Mouse (Mus musculus) hindbrain, embryonic 16.5 days (tissue): ENCODE measurements around the gene Clic5. TPM values are rescaled to one million over a fixed set of nuclear protein-coding genes. Genes with fewer than 3 reads are reported as not detected.

Experiments
- ATAC-seq: fragments of 200-750 bp; cut with Nextera tagmentation; 2 replicates; pipeline ENCODE4 v1.8.0; 2017; ENCODE audit warnings: moderate TSS enrichment, moderate library complexity
- H3K27ac ChIP-seq: fragments of 300-500 bp; sonication (generic); 2 replicates; pipeline ENCODE4 v1.5.1; 2014; ENCODE audit warnings: low read depth, mild to moderate bottlenecking, control low read depth, low read length, moderate library complexity
- H3K27me3 ChIP-seq: fragments of 300-500 bp; sonication (generic); replicated peaks from 2 replicates; pipeline ENCODE4 v1.6.1; 2014; ENCODE audit warnings: low read length; ENCODE audit not compliant: control insufficient read depth, insufficient read depth
- H3K36me3 ChIP-seq: fragments of 300-500 bp; sonication (generic); 2 replicates; pipeline ENCODE4 v1.6.1; 2014; ENCODE audit warnings: mild to moderate bottlenecking, low read length, moderate library complexity, mixed read lengths; ENCODE audit not compliant: control insufficient read depth, insufficient read depth
- H3K4me1 ChIP-seq: fragments of 300-500 bp; sonication (generic); 2 replicates; pipeline ENCODE4 v1.6.1; 2014; ENCODE audit warnings: low read depth, low read length; ENCODE audit not compliant: control insufficient read depth, insufficient read depth
- H3K4me2 ChIP-seq: fragments of 300-500 bp; sonication (generic); 2 replicates; pipeline ENCODE4 v1.6.1; 2014; ENCODE audit warnings: mild to moderate bottlenecking, low read length, control low read depth, moderate library complexity
- H3K4me3 ChIP-seq: fragments of 300-500 bp; sonication (generic); 2 replicates; pipeline ENCODE4 v1.5.1; 2014; ENCODE audit warnings: mild to moderate bottlenecking, low read length, control low read depth, moderate library complexity
- H3K9ac ChIP-seq: fragments of 300-500 bp; sonication (generic); 2 replicates; pipeline ENCODE4 v1.6.1; 2014; ENCODE audit warnings: low read depth, mild to moderate bottlenecking, control low read depth, low read length, moderate library complexity
- H3K9me3 ChIP-seq: fragments of 300-500 bp; sonication (generic); 2 replicates; pipeline ENCODE4 v1.6.1; 2014; ENCODE audit warnings: mild to moderate bottlenecking, low read length, moderate library complexity; ENCODE audit not compliant: control insufficient read depth
- WGBS: fragments of 180-500 bp; shearing (Covaris S2); extraction: QIAGEN DNeasy Blood & Tissue Kit; methylation state at CpG from one replicate; pipeline ENCODE4 v1.1.7; 2014; 5-methylcytosine and 5-hydroxymethylcytosine counted together
- polyA plus RNA-seq: library from polyadenylated mRNA; unstranded; fragments of >200 nt; fragmentation: Nextera tagmentation; extraction: Ambion mirVana; gene quantifications from 2 replicates; pipeline ENCODE4 v1.2.1, GENCODE M21; 2015

The Clic5 gene
- polyA plus RNA-seq, 1 experiment from 2014 or later: 0.43 TPM

DNA sequence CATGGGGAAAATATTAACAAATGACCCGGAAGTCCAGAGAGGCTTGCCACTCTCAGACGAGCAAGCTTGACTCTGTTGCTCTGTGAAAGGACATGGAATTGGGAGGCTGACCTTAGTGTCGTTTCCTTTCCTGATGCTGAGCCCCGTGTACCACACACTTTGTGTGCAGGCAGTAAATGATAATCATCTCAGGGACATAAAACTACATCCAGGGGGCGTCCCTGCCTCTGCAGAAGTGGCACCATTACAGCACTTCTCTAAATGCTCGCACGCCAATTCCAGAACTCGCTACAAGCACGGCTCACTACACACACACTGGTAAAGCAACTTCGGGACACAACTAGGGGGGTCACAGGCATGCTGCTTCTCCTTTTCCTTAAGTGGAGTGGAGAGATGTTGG lies 136.9 kb downstream of the Clic5 start:
- 79% methylated on average over 10 of the region's 10 CpGs for WGBS
- no peak overlapping the region for H3K4me2 ChIP-seq

DNA sequence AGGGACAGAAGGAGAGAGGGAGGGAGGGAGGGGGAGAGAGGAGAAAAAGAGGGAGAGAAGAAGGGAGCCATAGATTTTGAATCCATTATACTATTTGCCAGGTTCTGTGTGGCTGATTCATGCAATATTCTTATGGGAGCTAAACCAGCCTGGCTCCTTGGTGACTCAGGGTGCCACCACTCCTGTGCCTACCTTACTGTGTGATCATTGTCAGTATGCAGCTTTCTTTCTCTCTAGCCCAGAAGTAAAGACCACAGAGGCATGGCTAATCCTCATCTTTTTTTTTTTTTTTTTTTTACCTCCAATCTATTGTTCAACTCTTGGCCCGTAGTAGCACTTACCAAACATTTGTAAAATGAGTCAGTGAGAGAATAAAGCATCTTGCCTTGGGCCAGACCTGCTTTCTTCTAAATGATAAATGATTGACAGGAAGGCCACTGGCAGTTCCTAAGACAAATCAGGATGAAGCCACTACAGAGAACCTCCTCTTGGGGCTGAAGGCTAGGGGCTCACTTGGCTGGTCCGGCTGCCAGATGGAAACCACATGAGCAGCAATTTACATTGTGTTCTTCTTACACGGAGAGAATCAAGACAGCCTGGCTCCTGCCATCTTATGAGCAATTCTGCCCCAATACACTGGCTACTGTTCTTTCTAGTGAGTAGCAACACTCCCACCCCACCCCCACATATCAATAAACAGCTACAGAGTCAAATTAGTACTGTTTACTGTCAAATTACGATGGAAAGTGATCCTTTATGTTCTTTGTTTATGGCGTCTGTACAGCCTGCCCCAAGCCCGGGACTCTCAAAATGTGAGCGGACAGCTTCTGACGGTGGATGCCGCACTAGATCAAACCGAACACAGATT lies 139.1 kb downstream of the Clic5 start:
- H3K4me2 ChIP-seq: peak overlapping the region; percentile 29; the same call in 1 of the 2 replicates
- ATAC-seq: peak; percentile 60; the same call in 1 of the 2 replicates

More for the DNA sequence above, 136.9 kb downstream of the Clic5 start:
- H3K9ac ChIP-seq: no peak overlapping the region
- H3K27ac ChIP-seq: no peak overlapping the region
- peaks cover 2% of the 10 kb centered on the region; the same call in 1 of the 2 replicates for H3K4me1 ChIP-seq
- ATAC-seq: no peak
- no peaks in the 10 kb centered on the region for H3K36me3 ChIP-seq
- no peaks in the 10 kb centered on the region; the same call in 1 of the 2 replicates for H3K27me3 ChIP-seq
- no peaks in the 10 kb centered on the region for H3K9me3 ChIP-seq
- H3K4me3 ChIP-seq: no peak overlapping the region

DNA sequence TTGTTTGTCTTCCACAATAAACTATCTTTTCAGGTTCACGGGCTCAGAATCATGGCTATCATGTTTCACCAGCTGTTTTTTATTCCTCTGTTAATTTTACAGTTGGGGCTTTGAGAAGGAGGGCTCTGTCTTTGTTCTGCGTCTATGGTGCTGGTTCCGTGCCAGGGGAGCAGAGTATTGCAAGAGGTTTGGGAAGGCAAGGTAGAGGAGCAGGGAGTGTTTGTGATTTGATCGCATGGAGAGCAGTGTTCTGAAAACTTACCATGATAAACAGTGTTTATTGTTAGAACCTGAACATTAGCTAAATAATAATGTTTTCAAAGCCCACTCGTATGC lies 139.7 kb downstream of the Clic5 start:
- no peaks in the 10 kb centered on the region for H3K9me3 ChIP-seq
- no peaks in the 10 kb centered on the region; the same call in 1 of the 2 replicates for H3K27me3 ChIP-seq
- no peak overlapping the region for H3K27ac ChIP-seq
- no peak overlapping the region for H3K9ac ChIP-seq
- peaks cover 2% of the 10 kb centered on the region; the same call in 1 of the 2 replicates for H3K4me1 ChIP-seq
- ATAC-seq: no peak
- H3K4me2 ChIP-seq: peak overlapping the region; percentile 29; the same call in 1 of the 2 replicates
- 53% methylated on average over 5 of the region's 5 CpGs for WGBS
- H3K36me3 ChIP-seq: no peaks in the 10 kb centered on the region
- no peak overlapping the region for H3K4me3 ChIP-seq

More for the DNA sequence above, 139.1 kb downstream of the Clic5 start:
- H3K4me1 ChIP-seq: peaks cover 2% of the 10 kb centered on the region; the same call in 1 of the 2 replicates
- H3K27me3 ChIP-seq: no peaks in the 10 kb centered on the region; the same call in 1 of the 2 replicates
- no peak overlapping the region for H3K27ac ChIP-seq
- H3K36me3 ChIP-seq: no peaks in the 10 kb centered on the region
- H3K9ac ChIP-seq: no peak overlapping the region
- no peak overlapping the region for H3K4me3 ChIP-seq
- no peaks in the 10 kb centered on the region for H3K9me3 ChIP-seq
- WGBS: 37% methylated on average over 10 of the region's 10 CpGs

Other genes with a start within 250 kb of the Clic5 start
- 134 and 137 TPM in 2 replicates for gene Enpp5, start 109.8 kb upstream of the Clic5 start, polyA plus RNA-seq
- gene Enpp4, start 82.8 kb upstream of the Clic5 start, polyA plus RNA-seq: 6.2 and 6.8 TPM in 2 replicates